Mouse (Mus musculus) liver, embryonic 12.5 days (tissue): ENCODE results near the gene Amotl1. TPM values are rescaled to one million over a fixed set of nuclear protein-coding genes. Genes with fewer than 3 reads are reported as not detected.

Experiments used
- polyA plus RNA-seq: library from polyadenylated mRNA; unstranded; fragments of >200 nt; fragmentation: Nextera tagmentation; extraction: Ambion mirVana; gene quantifications from 2 replicates; pipeline ENCODE4 v1.2.1, GENCODE M21; 2016

Gene Amotl1
- polyA plus RNA-seq, 1 experiment from 2014 or later = 3.4 TPM

Other genes starting within 250 kb of the Amotl1 start
- 0.10 TPM in 2 replicates for gene Kdm4d, start 144.6 kb downstream of the Amotl1 start, polyA plus RNA-seq
- 93.8 and 94.8 TPM in 2 replicates for gene Cwc15, start 144.4 kb downstream of the Amotl1 start, polyA plus RNA-seq
- 0.06 and 0.11 TPM in 2 replicates for gene Piwil4, start 95.7 kb upstream of the Amotl1 start, polyA plus RNA-seq
- 0.72 and 1.1 TPM in 2 replicates for gene Fut4, start 107.3 kb upstream of the Amotl1 start, polyA plus RNA-seq
- gene 1700012B09Rik, start 126.0 kb upstream of the Amotl1 start, polyA plus RNA-seq = not detected in 2 replicates
- 26.7 and 31.1 TPM in 2 replicates for gene Mre11a, start 139.6 kb upstream of the Amotl1 start, polyA plus RNA-seq
- gene Ankrd49, start 139.8 kb upstream of the Amotl1 start, polyA plus RNA-seq = 38.4 and 44.0 TPM in 2 replicates
- gene Gpr83, start 215.2 kb upstream of the Amotl1 start, polyA plus RNA-seq = 0.07 TPM in 1 of 2 replicates, not detected in the other